Comparison of ENCODE assay signal across 8 mouse cellular contexts in the genomic region with DNA sequence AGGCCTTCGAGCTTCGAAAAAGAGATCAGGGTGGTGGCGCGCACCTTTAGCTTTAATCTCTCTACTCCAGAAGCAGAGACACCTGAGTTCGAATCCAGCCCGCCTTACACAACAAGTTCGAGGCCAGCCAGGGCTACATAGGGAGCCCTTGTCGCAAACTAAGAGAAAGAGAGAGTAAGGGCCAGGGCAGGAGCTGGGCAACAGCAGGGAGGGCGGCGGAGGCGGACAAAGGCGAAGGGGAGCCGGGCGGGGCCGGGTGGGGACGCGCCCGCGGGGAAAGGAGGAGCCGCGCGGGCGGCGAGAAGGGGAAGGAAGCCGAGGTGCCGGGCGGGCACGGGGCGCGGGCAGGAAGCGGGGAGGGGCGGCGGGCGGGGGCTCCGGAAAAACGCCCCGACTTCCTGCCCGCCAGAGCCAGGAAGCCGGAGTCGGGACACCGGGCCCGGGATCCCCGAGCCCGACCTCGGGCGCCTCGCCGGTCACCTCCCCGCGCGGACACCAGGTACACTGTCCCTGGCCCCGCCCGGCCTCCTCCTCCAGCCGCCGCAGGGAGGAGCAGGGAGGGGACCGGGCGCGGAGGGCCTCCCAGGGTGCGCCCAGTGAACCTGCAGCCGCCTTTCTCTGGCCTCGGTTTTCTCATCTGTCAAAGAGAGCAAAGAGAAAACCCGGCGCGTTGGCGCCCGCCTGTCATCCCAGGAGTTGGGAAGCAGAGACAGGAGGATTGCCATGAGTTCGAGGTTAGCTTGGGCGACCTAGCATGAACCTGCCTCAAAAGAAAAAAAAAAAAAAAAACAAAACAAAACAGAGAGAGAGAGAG. TPM values are rescaled to one million over a fixed set of nuclear protein-coding genes. Genes with fewer than 3 reads are reported as not detected.
A peak's percentile ranks its signal among the peaks of the same experiment; 100 is the strongest.
DNase-seq lines count a peak whose midpoint lies in the region; ATAC-seq and TF ChIP-seq lines count a peak whose summit lies in the region.

A gene (plus strand): TSS at position 283 of the 814 bp plus-strand sequence.

- no peaks in the 10 kb centered on the region for H3K36me3 ChIP-seq in embryonic facial prominence, embryonic 11.5 days (replicated peaks; ENCODE audit: control insufficient read depth, insufficient read depth, low read depth, low read length)
- H3K36me3 ChIP-seq in heart, embryonic 10.5 days, result peaks cover 4% of the 10 kb centered on the region
- peaks cover 12% of the 10 kb centered on the region for H3K36me3 ChIP-seq in liver, embryonic 13.5 days
- no peaks in the 10 kb centered on the region for H3K36me3 ChIP-seq in testis, adult 2 months (ENCODE audit: control insufficient read depth, insufficient read depth, low read length)

- peaks cover 7% of the 10 kb centered on the region; the same call in 1 of the 2 replicates for H3K4me1 ChIP-seq in embryonic facial prominence, embryonic 11.5 days (ENCODE audit: control insufficient read depth, insufficient read depth, low read length)
- H3K4me1 ChIP-seq in heart, embryonic 10.5 days, result peaks cover 42% of the 10 kb centered on the region
- peaks cover 67% of the 10 kb centered on the region for H3K4me1 ChIP-seq in liver, embryonic 13.5 days (replicated peaks)
- H3K4me1 ChIP-seq in testis, adult 2 months (ENCODE audit: control insufficient read depth, insufficient read depth, low read length), result peaks cover 3% of the 10 kb centered on the region; the same call in 1 of the 2 replicates

- H3K27ac ChIP-seq in embryonic facial prominence, embryonic 11.5 days (replicated peaks; ENCODE audit: low read depth, low read length), result peak within 1 kb of the TSS; percentile 53
- peak within 1 kb of the TSS; percentile 94 for H3K27ac ChIP-seq in heart, embryonic 10.5 days
- peak within 1 kb of the TSS; percentile 91 for H3K27ac ChIP-seq in liver, embryonic 13.5 days
- H3K27ac ChIP-seq in testis, adult 2 months (ENCODE audit: control insufficient read depth, insufficient read depth, low read depth, low read length), result peak within 1 kb of the TSS; percentile 56

- H3K4me2 ChIP-seq in embryonic facial prominence, embryonic 11.5 days (ENCODE audit: low read depth, low read length), result peak within 1 kb of the TSS; percentile 56
- H3K4me2 ChIP-seq in liver, embryonic 13.5 days, result peak within 1 kb of the TSS; percentile 93

- H3K27me3 ChIP-seq in embryonic facial prominence, embryonic 11.5 days (ENCODE audit: control insufficient read depth, insufficient read depth, low read length), result no peaks in the 10 kb centered on the region
- H3K27me3 ChIP-seq in heart, embryonic 10.5 days (ENCODE audit: insufficient read depth, poor library complexity, severe bottlenecking), result no peaks in the 10 kb centered on the region
- no peaks in the 10 kb centered on the region for H3K27me3 ChIP-seq in liver, embryonic 13.5 days
- H3K27me3 ChIP-seq in testis, adult 2 months (ENCODE audit: control insufficient read depth, insufficient read depth, low read length), result no peaks in the 10 kb centered on the region

- peak; percentile 84 for DNase-seq in A20 (ENCODE audit: low read depth, low spot score)
- DNase-seq in adrenal gland, adult 2 months, result peak; percentile 84
- DNase-seq in embryonic facial prominence, embryonic 11.5 days (ENCODE audit: low spot score), result peak; percentile 59
- DNase-seq in heart, embryonic 10.5 days (ENCODE audit: low spot score), result peak; percentile 88
- peak; percentile 76 for DNase-seq in kidney, adult 9 months
- peak; percentile 71 for DNase-seq in liver, embryonic 13.5 days
- DNase-seq in natural killer cell, adult 2 months (ENCODE audit: low spot score in 2 of 2), result peak; percentile 51 to 65

- peak within 1 kb of the TSS; percentile 52 for H3K4me3 ChIP-seq in embryonic facial prominence, embryonic 11.5 days (ENCODE audit: low read depth, low read length)
- H3K4me3 ChIP-seq in heart, embryonic 10.5 days, result peak within 1 kb of the TSS; percentile 80
- H3K4me3 ChIP-seq in liver, embryonic 13.5 days (replicated peaks), result peak within 1 kb of the TSS; percentile 78
- H3K4me3 ChIP-seq in testis, adult 2 months (ENCODE audit: control insufficient read depth, low read depth, low read length), result peak within 1 kb of the TSS; percentile 71

- peak within 1 kb of the TSS; percentile 72 for H3K9ac ChIP-seq in embryonic facial prominence, embryonic 11.5 days (replicated peaks; ENCODE audit: low read length)
- peak within 1 kb of the TSS; percentile 80 for H3K9ac ChIP-seq in liver, embryonic 13.5 days

- TF ChIP-seq POLR2A in testis, adult 2 months (IDR thresholded peaks at IDR 0.05; ENCODE audit: control insufficient read depth, low read depth, low read length), result no peak

- 7% methylated on average over 45 of the region's 68 CpGs for WGBS in embryonic facial prominence, embryonic 11.5 days
- 5% methylated on average over 64 of the region's 68 CpGs for WGBS in heart, embryonic 10.5 days
- WGBS in liver, embryonic 13.5 days (ENCODE audit: insufficient replicate concordance), result 1% methylated on average over 68 of the region's 68 CpGs

- H3K9me3 ChIP-seq in embryonic facial prominence, embryonic 11.5 days (replicated peaks; ENCODE audit: control insufficient read depth, low read length), result no peaks in the 10 kb centered on the region
- H3K9me3 ChIP-seq in heart, embryonic 10.5 days, result no peaks in the 10 kb centered on the region
- no peaks in the 10 kb centered on the region for H3K9me3 ChIP-seq in liver, embryonic 13.5 days (replicated peaks)

- no peak for TF ChIP-seq CTCF in testis, adult 2 months (IDR thresholded peaks at IDR 0.05; ENCODE audit: control insufficient read depth, insufficient read depth, insufficient replicate concordance, low read depth, low read length)

- ATAC-seq in embryonic facial prominence, embryonic 11.5 days (replicated peaks; ENCODE audit: insufficient number of reproducible peaks, low FRiP score, low TSS enrichment, low read depth), result no peak
- peak; percentile 65 for ATAC-seq in liver, embryonic 13.5 days (ENCODE audit: low read depth)

RNA-seq across cellular contexts. Expression of the gene that starts here (rescaled TPM):
- total RNA-seq in adrenal gland, adult 2 months (2021), result 10 to 100 TPM; 71.4 to 79.3 TPM
- polyA plus RNA-seq in adrenal gland, adult 2 months (2012; rRNA removed), result 195 and 229 TPM in 2 replicates
- 43.0 and 47.1 TPM in 2 replicates for polyA plus RNA-seq in embryonic facial prominence, embryonic 11.5 days (2014; fragmentation: Nextera tagmentation; extraction: Ambion mirVana)
- 83.4 and 87.5 TPM in 2 replicates for polyA plus RNA-seq in heart, embryonic 10.5 days (2016; fragmentation: Nextera tagmentation; extraction: Ambion mirVana)
- polyA plus RNA-seq in liver, embryonic 13.5 days (2015; fragmentation: Nextera tagmentation; extraction: Ambion mirVana), result 44.3 and 48.2 TPM in 2 replicates
- polyA plus RNA-seq in testis, adult 2 months (2012; rRNA removed), result 39.6 and 40.8 TPM in 2 replicates
